Mouse (Mus musculus) embryonic facial prominence, embryonic 13.5 days (tissue): ENCODE results near the gene Tssk4. TPM values are rescaled to one million over a fixed set of nuclear protein-coding genes. Genes with fewer than 3 reads are reported as not detected.

ENCODE experiments used
- ATAC-seq: fragments of 200-750 bp; cut with Nextera tagmentation; 2 replicates; pipeline ENCODE4 v1.8.0; 2017; ENCODE audit warnings: low read depth; ENCODE audit not compliant: insufficient number of reproducible peaks, insufficient read depth, low FRiP score, low TSS enrichment
- H3K27ac ChIP-seq: fragments of 300-500 bp; sonication (generic); 2 replicates; pipeline ENCODE4 v1.5.1; 2015; ENCODE audit warnings: moderate library complexity, mild to moderate bottlenecking, inconsistent platforms
- H3K27me3 ChIP-seq: fragments of 300-500 bp; sonication (generic); 2 replicates; pipeline ENCODE4 v1.6.1; 2015; ENCODE audit warnings: mild to moderate bottlenecking, inconsistent platforms
- H3K36me3 ChIP-seq: fragments of 300-500 bp; sonication (generic); 2 replicates; pipeline ENCODE4 v1.6.1; 2015; ENCODE audit warnings: mild to moderate bottlenecking, inconsistent platforms
- H3K4me1 ChIP-seq: fragments of 300-500 bp; sonication (generic); 2 replicates; pipeline ENCODE4 v1.6.1; 2015; ENCODE audit warnings: inconsistent platforms
- H3K4me2 ChIP-seq: fragments of 300-500 bp; sonication (generic); 2 replicates; pipeline ENCODE4 v1.6.1; 2015; ENCODE audit warnings: moderate library complexity, mild to moderate bottlenecking, inconsistent platforms
- H3K4me3 ChIP-seq: fragments of 300-500 bp; sonication (generic); 2 replicates; pipeline ENCODE4 v1.5.1; 2015; ENCODE audit warnings: mild to moderate bottlenecking, inconsistent platforms
- H3K9ac ChIP-seq: fragments of 300-500 bp; sonication (generic); 2 replicates; pipeline ENCODE4 v1.6.1; 2015; ENCODE audit warnings: mild to moderate bottlenecking, inconsistent platforms
- H3K9me3 ChIP-seq: fragments of 300-500 bp; sonication (generic); 2 replicates; pipeline ENCODE4 v1.6.1; 2016; ENCODE audit warnings: inconsistent platforms
- WGBS: fragments of 180-500 bp; shearing (Covaris S2); methylation state at CpG from one replicate; pipeline ENCODE4 v1.1.7; 2015; ENCODE audit warnings: mixed read lengths; 5-methylcytosine and 5-hydroxymethylcytosine counted together
- polyA plus RNA-seq: library from polyadenylated mRNA; unstranded; fragments of >200 nt; fragmentation: Nextera tagmentation; extraction: Ambion mirVana; gene quantifications from 2 replicates; pipeline ENCODE4 v1.2.1, GENCODE M21; 2015

Tssk4 gene
- polyA plus RNA-seq, 1 experiment from 2014 or later: 1.0 TPM

- Histone ChIP-seq H3K9ac (peak overlapping the region; percentile 96), H3K27me3 (no peaks in the 10 kb centered on the region), H3K4me3 (peak overlapping the region; percentile 89), H3K36me3 (peaks cover 41% of the 10 kb centered on the region), H3K27ac (peak overlapping the region; percentile 60), H3K4me2 (peak overlapping the region; percentile 88), H3K4me1 (peaks cover 20% of the 10 kb centered on the region), H3K9me3 (no peaks in the 10 kb centered on the region)
- WGBS: 17% methylated on average over 17 of the region's 17 CpGs
- no peak for ATAC-seq
These were observed 5.6 kb upstream of the Tssk4 start for GRCm38 (mm10) chr14:55644261-55644888.

GRCm38 (mm10) chr14:55651528-55651927 is 1.5 kb downstream of the Tssk4 start:
- H3K9me3 ChIP-seq: no peaks in the 10 kb centered on the region
- H3K36me3 ChIP-seq: peaks cover 11% of the 10 kb centered on the region
- 90% methylated on average over 7 of the region's 7 CpGs for WGBS
- H3K27me3 ChIP-seq: no peaks in the 10 kb centered on the region
- no peak overlapping the region for H3K9ac ChIP-seq
- H3K4me3 ChIP-seq: no peak overlapping the region
- no peak overlapping the region for H3K27ac ChIP-seq
- H3K4me2 ChIP-seq: no peak overlapping the region
- no peak for ATAC-seq
- peaks cover 9% of the 10 kb centered on the region for H3K4me1 ChIP-seq

GRCm38 (mm10) chr14:55656935-55657334 is 7.0 kb downstream of the Tssk4 start:
- Histone ChIP-seq H3K27me3 (no peaks in the 10 kb centered on the region), H3K36me3 (peaks cover 24% of the 10 kb centered on the region), H3K27ac (no peak overlapping the region), H3K4me1 (peaks cover 21% of the 10 kb centered on the region), H3K4me2 (no peak overlapping the region), H3K9ac (no peak overlapping the region), H3K9me3 (no peaks in the 10 kb centered on the region), H3K4me3 (no peak overlapping the region)
- 87% methylated on average over 3 of the region's 3 CpGs for WGBS
- ATAC-seq: no peak

GRCm38 (mm10) chr14:55658011-55658410 is 8.0 kb downstream of the Tssk4 start:
- H3K9me3 ChIP-seq: no peaks in the 10 kb centered on the region
- H3K27me3 ChIP-seq: no peaks in the 10 kb centered on the region
- WGBS: 85% methylated on average over 5 of the region's 5 CpGs
- H3K27ac ChIP-seq: no peak overlapping the region
- H3K9ac ChIP-seq: no peak overlapping the region
- no peak overlapping the region for H3K4me3 ChIP-seq
- H3K36me3 ChIP-seq: peaks cover 33% of the 10 kb centered on the region
- no peak for ATAC-seq
- H3K4me1 ChIP-seq: peaks cover 15% of the 10 kb centered on the region
- H3K4me2 ChIP-seq: no peak overlapping the region

GRCm38 (mm10) chr14:55659960-55660573 is 10.1 kb downstream of the Tssk4 start, which contains the start of gene Mdp1:
Gene Mdp1, minus strand, starts transcription at chr14:55660508.
- WGBS: under 1% methylated on average over 39 of the region's 39 CpGs
- H3K27me3 ChIP-seq: no peaks in the 10 kb centered on the region

GRCm38 (mm10) chr14:55660636-55661035 is 10.7 kb downstream of the Tssk4 start:
- H3K4me3 ChIP-seq: peak overlapping the region; percentile 72
- peaks cover 42% of the 10 kb centered on the region for H3K36me3 ChIP-seq
- peak overlapping the region; percentile 81 for H3K27ac ChIP-seq
- 28% methylated on average over 2 of the region's 2 CpGs for WGBS
- H3K9ac ChIP-seq: peak overlapping the region; percentile 80; the same call in 1 of the 2 replicates
- H3K4me1 ChIP-seq: peaks cover 15% of the 10 kb centered on the region
- no peaks in the 10 kb centered on the region for H3K27me3 ChIP-seq
- 0 out of 2 replicates have a peak, but pooled peaks have one; percentile 33 for ATAC-seq
- peak overlapping the region; percentile 63 for H3K4me2 ChIP-seq
- no peaks in the 10 kb centered on the region for H3K9me3 ChIP-seq

More at GRCm38 (mm10) chr14:55659960-55660573, 10.1 kb downstream of the Tssk4 start, which contains the start of gene Mdp1:
- H3K9me3 ChIP-seq: no peaks in the 10 kb centered on the region
- H3K27ac ChIP-seq: peak within 1 kb of the TSS; percentile 81
- peaks cover 15% of the 10 kb centered on the region for H3K4me1 ChIP-seq
- peaks cover 42% of the 10 kb centered on the region for H3K36me3 ChIP-seq
- peak within 1 kb of the TSS; percentile 72 for H3K4me3 ChIP-seq
- peak; percentile 82 for ATAC-seq
- peak within 1 kb of the TSS; percentile 63 for H3K4me2 ChIP-seq
- H3K9ac ChIP-seq: peak within 1 kb of the TSS; percentile 80

- H3K4me3 ChIP-seq: peak overlapping the region; percentile 75
- peaks cover 15% of the 10 kb centered on the region for H3K4me1 ChIP-seq
- H3K9me3 ChIP-seq: no peaks in the 10 kb centered on the region
- 0% methylated on average over 12 of the region's 12 CpGs for WGBS
- no peaks in the 10 kb centered on the region for H3K27me3 ChIP-seq
- peak overlapping the region; percentile 88 for H3K4me2 ChIP-seq
- peak overlapping the region; percentile 87 for H3K9ac ChIP-seq
- peak; percentile 54 for ATAC-seq
- peak overlapping the region; percentile 92 for H3K27ac ChIP-seq
- H3K36me3 ChIP-seq: peaks cover 34% of the 10 kb centered on the region
These were observed 21.5 kb downstream of the Tssk4 start for GRCm38 (mm10) chr14:55671486-55671832.

- under 1% methylated on average over 38 of the region's 38 CpGs for WGBS
- peak within 1 kb of the TSS; percentile 88 for H3K4me2 ChIP-seq
- peak; percentile 95 for ATAC-seq
- peak within 1 kb of the TSS; percentile 75 for H3K4me3 ChIP-seq
- no peaks in the 10 kb centered on the region for H3K9me3 ChIP-seq
- H3K4me1 ChIP-seq: peaks cover 15% of the 10 kb centered on the region
- peak within 1 kb of the TSS; percentile 87 for H3K9ac ChIP-seq
- H3K27me3 ChIP-seq: no peaks in the 10 kb centered on the region
- H3K27ac ChIP-seq: peak within 1 kb of the TSS; percentile 92
- peaks cover 35% of the 10 kb centered on the region for H3K36me3 ChIP-seq
These were observed 22.1 kb downstream of the Tssk4 start, which contains the start of the genes Gmpr2 and Nedd8 for GRCm38 (mm10) chr14:55671833-55672740. Gene Gmpr2, plus strand, starts transcription at chr14:55671941. Gene Nedd8, minus strand, starts transcription at chr14:55672124.

GRCm38 (mm10) chr14:55672741-55673060 is 22.7 kb downstream of the Tssk4 start:
- Histone ChIP-seq H3K27me3 (no peaks in the 10 kb centered on the region), H3K9me3 (no peaks in the 10 kb centered on the region), H3K4me3 (peak overlapping the region; percentile 75), H3K4me2 (peak overlapping the region; percentile 88), H3K27ac (peak overlapping the region; percentile 92; the same call in 1 of the 2 replicates), H3K36me3 (peaks cover 41% of the 10 kb centered on the region), H3K9ac (peak overlapping the region; percentile 87), H3K4me1 (peaks cover 15% of the 10 kb centered on the region)
- ATAC-seq: no peak
- WGBS: 74% methylated on average over 7 of the region's 7 CpGs

- H3K27me3 ChIP-seq: no peaks in the 10 kb centered on the region
- no peaks in the 10 kb centered on the region for H3K9me3 ChIP-seq
- no peak overlapping the region for H3K4me2 ChIP-seq
- H3K27ac ChIP-seq: no peak overlapping the region
- no peak overlapping the region for H3K4me3 ChIP-seq
- H3K4me1 ChIP-seq: peaks cover 14% of the 10 kb centered on the region
- 85% methylated on average over 4 of the region's 4 CpGs for WGBS
- no peak overlapping the region for H3K9ac ChIP-seq
- no peak for ATAC-seq
- H3K36me3 ChIP-seq: peaks cover 59% of the 10 kb centered on the region
These were observed 27.6 kb downstream of the Tssk4 start for GRCm38 (mm10) chr14:55677615-55678014.
